Mouse (Mus musculus): ENCODE results near the gene Map2k7. TPM values are rescaled to one million over a fixed set of nuclear protein-coding genes. Genes with fewer than 3 reads are reported as not detected.

Map2k7 gene
- total and polyA plus RNA-seq, 3 experiments = 25.8 to 115 TPM; not detected in 1

DNA sequence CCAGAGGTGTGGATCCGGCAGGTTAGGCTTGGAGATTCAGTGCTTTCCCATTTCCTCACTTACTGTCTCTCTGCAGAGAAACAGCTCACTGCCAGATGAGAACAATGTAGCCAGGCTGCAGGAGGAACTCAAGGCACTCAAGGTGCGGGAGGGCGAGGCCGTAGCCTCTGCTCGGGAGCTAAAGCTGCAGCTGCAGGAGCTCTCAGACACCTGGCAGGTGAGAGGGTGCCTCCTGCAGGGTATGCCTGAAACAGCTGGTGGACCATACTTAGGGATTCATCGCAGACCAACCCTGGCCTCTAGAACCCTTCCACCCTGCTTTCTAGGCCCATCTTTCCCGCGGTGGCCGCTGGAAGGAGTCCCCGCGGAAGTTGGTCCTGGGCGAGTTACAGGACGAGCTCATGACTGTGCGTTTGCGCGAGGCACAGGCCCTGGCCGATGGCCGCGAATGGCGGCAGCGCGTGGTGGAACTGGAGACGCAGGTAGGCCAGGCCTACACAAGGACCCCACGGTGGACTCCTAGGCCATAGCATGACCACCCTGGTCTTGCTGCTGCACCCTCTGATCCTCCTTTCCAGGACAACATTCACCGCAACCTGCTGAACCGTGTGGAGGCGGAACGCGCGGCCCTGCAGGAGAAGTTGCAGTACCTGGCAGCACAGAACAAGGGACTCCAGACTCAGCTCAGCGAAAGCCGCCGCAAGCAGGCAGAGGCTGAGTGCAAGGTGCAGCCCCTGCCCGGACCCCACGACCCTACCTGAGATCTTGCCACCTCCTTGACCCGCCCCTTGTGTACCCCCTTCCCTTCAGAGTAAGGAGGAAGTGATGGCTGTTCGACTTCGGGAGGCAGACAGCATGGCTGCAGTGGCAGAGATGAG is 33.1 kb upstream of the Map2k7 start:
- Histone ChIP-seq H3K9ac (ENCODE audit: control insufficient read depth, low read depth, low read length, poor library complexity, severe bottlenecking) (no peak overlapping the region), H3K27ac (ENCODE audit: control insufficient read depth, low read depth, low read length) (no peak overlapping the region), H3K4me1 (ENCODE audit: control insufficient read depth in 1 of 2, insufficient read depth in 2 of 2, low read length in 2 of 2) (no peaks in the 10 kb centered on the region), H3K9me3 (replicated peaks; ENCODE audit: insufficient read depth, low read length) (no peaks in the 10 kb centered on the region), H3K27me3 (ENCODE audit: control insufficient read depth in 1 of 2, insufficient read depth in 2 of 2, low read length in 2 of 2) (no peaks in the 10 kb centered on the region), H3K79me2 (ENCODE audit: control insufficient read depth, insufficient read depth, low read length, poor library complexity) (no peaks in the 10 kb centered on the region), H3K36me3 (ENCODE audit: control insufficient read depth in 1 of 2, insufficient read depth in 2 of 2, low read length in 2 of 2) (no peaks in the 10 kb centered on the region), H3K4me3 (ENCODE audit: control insufficient read depth in 1 of 2, insufficient read depth in 1 of 2, low read depth in 2 of 2, low read length in 2 of 2) (no peak overlapping the region)
- no peak for DNase-seq (ENCODE audit: low read depth, low spot score)
- no peak for TF ChIP-seq JUND (IDR thresholded peaks at IDR 0.05; ENCODE audit: low read depth, low read length)
- TF ChIP-seq GATA1 (IDR thresholded peaks at IDR 0.05; ENCODE audit: low read depth, low read length) = no peak
- no peak for TF ChIP-seq NRF1 (IDR thresholded peaks at IDR 0.05; ENCODE audit: insufficient read depth, low read depth, low read length, poor library complexity, severe bottlenecking)
- TF ChIP-seq TCF12 (IDR thresholded peaks at IDR 0.05; ENCODE audit: low read depth, low read length) = no peak
- no peak for TF ChIP-seq MYC (IDR thresholded peaks at IDR 0.05; ENCODE audit: low read depth, low read length)
- no peak for TF ChIP-seq E2F4 (IDR thresholded peaks at IDR 0.05; ENCODE audit: borderline replicate concordance, low read depth, low read length)
- no peak for TF ChIP-seq CHD2 (IDR thresholded peaks at IDR 0.05; ENCODE audit: low read length)
- TF ChIP-seq TAL1 (IDR thresholded peaks at IDR 0.05; ENCODE audit: low read length) = no peak
- no peak for TF ChIP-seq EP300 (IDR thresholded peaks at IDR 0.05; ENCODE audit: low read depth in 1 of 2, low read length in 2 of 2)
- TF ChIP-seq CHD1 (IDR thresholded peaks at IDR 0.05; ENCODE audit: low read depth, low read length) = no peak
- no peak for TF ChIP-seq NELFE (IDR thresholded peaks at IDR 0.05; ENCODE audit: low read depth, low read length)
- TF ChIP-seq TBP (IDR thresholded peaks at IDR 0.05; ENCODE audit: low read depth, low read length) = no peak
- TF ChIP-seq USF2 (IDR thresholded peaks at IDR 0.05; ENCODE audit: borderline replicate concordance in 1 of 2, insufficient read depth in 1 of 2, low read depth in 1 of 2, low read length in 2 of 2) = no peak
- TF ChIP-seq ETS1 (IDR thresholded peaks at IDR 0.05; ENCODE audit: low read depth, low read length) = no peak

DNA sequence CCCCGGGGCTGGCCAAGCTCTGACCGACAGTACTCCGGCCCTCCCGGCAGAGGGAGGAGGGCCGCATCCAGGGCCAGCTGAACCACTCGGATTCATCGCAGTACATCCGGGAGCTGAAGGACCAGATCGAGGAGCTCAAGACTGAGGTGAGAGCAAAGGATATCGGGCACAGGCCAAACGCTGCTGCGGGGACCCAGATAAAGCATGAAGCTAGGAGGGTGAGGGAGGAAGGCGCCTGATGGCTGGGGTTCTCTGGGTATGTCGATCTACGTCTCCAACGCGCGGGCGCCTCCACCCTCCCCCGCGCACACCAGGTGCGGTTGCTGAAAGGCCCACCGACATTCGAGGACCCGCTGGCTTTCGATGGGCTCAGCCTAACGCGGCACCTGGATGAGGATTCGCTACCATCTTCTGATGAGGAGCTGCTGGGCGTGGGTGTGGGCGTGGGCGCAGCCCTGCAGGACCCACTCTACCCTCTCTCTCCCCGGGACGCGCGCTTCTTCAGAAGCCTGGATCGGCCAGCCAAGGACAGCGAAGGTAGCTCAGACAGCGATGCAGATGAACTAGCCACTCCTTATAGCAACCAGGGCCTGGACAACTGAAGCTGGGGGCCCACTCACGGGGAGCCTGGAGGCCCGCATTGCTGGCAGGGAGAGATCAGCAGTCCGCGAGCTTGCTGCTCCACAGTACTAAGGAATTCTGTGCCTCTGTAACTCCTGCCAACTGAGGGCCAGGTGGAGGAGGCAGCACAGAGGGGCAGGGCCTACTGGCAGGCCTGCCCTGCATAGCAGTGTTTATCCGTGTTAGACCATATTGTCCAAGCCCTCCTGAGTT is 32.1 kb upstream of the Map2k7 start:
- H3K4me1 ChIP-seq (ENCODE audit: control insufficient read depth in 1 of 2, insufficient read depth in 2 of 2, low read length in 2 of 2) = no peaks in the 10 kb centered on the region
- H3K27me3 ChIP-seq (ENCODE audit: control insufficient read depth in 1 of 2, insufficient read depth in 2 of 2, low read length in 2 of 2) = no peaks in the 10 kb centered on the region

More for the DNA sequence above, 32.1 kb upstream of the Map2k7 start:
- Histone ChIP-seq H3K9me3 (replicated peaks; ENCODE audit: insufficient read depth, low read length) (no peaks in the 10 kb centered on the region), H3K4me3 (ENCODE audit: control insufficient read depth in 1 of 2, insufficient read depth in 1 of 2, low read depth in 2 of 2, low read length in 2 of 2) (no peak overlapping the region), H3K79me2 (ENCODE audit: control insufficient read depth, insufficient read depth, low read length, poor library complexity) (no peaks in the 10 kb centered on the region), H3K36me3 (ENCODE audit: control insufficient read depth in 1 of 2, insufficient read depth in 2 of 2, low read length in 2 of 2) (no peaks in the 10 kb centered on the region), H3K9ac (ENCODE audit: control insufficient read depth, low read depth, low read length, poor library complexity, severe bottlenecking) (no peak overlapping the region), H3K27ac (ENCODE audit: control insufficient read depth, low read depth, low read length) (no peak overlapping the region)
- no peak for DNase-seq (ENCODE audit: low read depth, low spot score)
- TF ChIP-seq KAT2A (conservative IDR thresholded peaks at IDR 0.05; ENCODE audit: low read depth, low read length) = no peak
- TF ChIP-seq MAZ (IDR thresholded peaks at IDR 0.05; ENCODE audit: low read depth, low read length) = no peak
- TF ChIP-seq MEF2A (IDR thresholded peaks at IDR 0.05; ENCODE audit: extremely low read depth, insufficient replicate concordance, low read depth, low read length, poor library complexity, severe bottlenecking) = no peak
- TF ChIP-seq ZNF384 (IDR thresholded peaks at IDR 0.05; ENCODE audit: low read depth, low read length) = no peak
- TF ChIP-seq MAFK (IDR thresholded peaks at IDR 0.05; ENCODE audit: borderline replicate concordance, low read depth, low read length) = no peak
- TF ChIP-seq CHD1 (IDR thresholded peaks at IDR 0.05; ENCODE audit: low read depth, low read length) = no peak
- TF ChIP-seq MYB (IDR thresholded peaks at IDR 0.05; ENCODE audit: low read depth, low read length) = no peak
- no peak for TF ChIP-seq HCFC1 (IDR thresholded peaks at IDR 0.05; ENCODE audit: low read depth, low read length)
- no peak for TF ChIP-seq TCF12 (IDR thresholded peaks at IDR 0.05; ENCODE audit: low read depth, low read length)
- TF ChIP-seq POLR2AphosphoS5 (IDR thresholded peaks at IDR 0.05; ENCODE audit: borderline replicate concordance, low read depth, low read length) = no peak
- TF ChIP-seq GABPA (IDR thresholded peaks at IDR 0.05; ENCODE audit: low read depth, low read length) = no peak
- TF ChIP-seq SMC3 (IDR thresholded peaks at IDR 0.05; ENCODE audit: low read depth, low read length) = no peak
- TF ChIP-seq POLR2AphosphoS2 (IDR thresholded peaks at IDR 0.05; ENCODE audit: low read length) = no peak
- no peak for TF ChIP-seq ZMIZ1 (IDR thresholded peaks at IDR 0.05; ENCODE audit: low read depth, low read length)
